Mouse (Mus musculus) forebrain, postnatal 0 days (tissue): Measurements from ENCODE around the gene Brca2. TPM values are rescaled to one million over a fixed set of nuclear protein-coding genes. Genes with fewer than 3 reads are reported as not detected.

Experiments used
- ATAC-seq: fragments of 200-750 bp; cut with Nextera tagmentation; 2 replicates; pipeline ENCODE4 v1.8.0; 2017; ENCODE audit warnings: mild to moderate bottlenecking, moderate library complexity
- DNase-seq: peaks from one replicate; pipeline ENCODE4 v3.0.0-alpha.2; 2015
- H3K27ac ChIP-seq: fragments of 300-500 bp; sonication (generic); 2 replicates; pipeline ENCODE4 v1.5.1; 2014; ENCODE audit warnings: low read depth, mild to moderate bottlenecking, antibody characterized with exemption, low read length, moderate library complexity, mixed read lengths
- H3K27me3 ChIP-seq: fragments of 300-500 bp; sonication (generic); 2 replicates; pipeline ENCODE4 v1.6.1; 2014; ENCODE audit warnings: mild to moderate bottlenecking, low read length, mixed read lengths; ENCODE audit not compliant: insufficient read depth
- H3K36me3 ChIP-seq: fragments of 300-500 bp; sonication (generic); 2 replicates; pipeline ENCODE4 v1.6.1; 2014; ENCODE audit warnings: mild to moderate bottlenecking, moderate library complexity; ENCODE audit not compliant: insufficient read depth
- H3K4me1 ChIP-seq: fragments of 300-500 bp; sonication (generic); 2 replicates; pipeline ENCODE4 v1.6.1; 2014; ENCODE audit warnings: antibody characterized with exemption; ENCODE audit not compliant: insufficient read depth
- H3K4me2 ChIP-seq: fragments of 300-500 bp; sonication (generic); 2 replicates; pipeline ENCODE4 v1.6.1; 2014; ENCODE audit warnings: low read depth, mild to moderate bottlenecking, moderate library complexity
- H3K4me3 ChIP-seq: fragments of 300-500 bp; sonication (generic); 2 replicates; pipeline ENCODE4 v1.5.1; 2014; ENCODE audit warnings: low read depth, low read length, mixed read lengths
- H3K9ac ChIP-seq: fragments of 300-500 bp; sonication (generic); 2 replicates; pipeline ENCODE4 v1.6.1; 2014; ENCODE audit warnings: mild to moderate bottlenecking
- H3K9me3 ChIP-seq: fragments of 300-500 bp; sonication (generic); 2 replicates; pipeline ENCODE4 v1.6.1; 2016; ENCODE audit warnings: low read length
- CTCF ChIP-seq: sonication (generic); IDR thresholded peaks from 2 replicates; pipeline ENCODE4 v1.5.1; 2016; ENCODE audit warnings: antibody characterized with exemption, control low read depth, low read depth
- WGBS: fragments of 180-500 bp; shearing (Covaris S2); extraction: QIAGEN DNeasy Blood & Tissue Kit; methylation state at CpG from one replicate; pipeline ENCODE4 v1.1.7; 2014; 5-methylcytosine and 5-hydroxymethylcytosine counted together
- polyA plus RNA-seq: library from polyadenylated mRNA; unstranded; fragments of >200 nt; fragmentation: Nextera tagmentation; extraction: Ambion mirVana; gene quantifications from 2 replicates; pipeline ENCODE4 v1.2.1, GENCODE M21; 2015
- total RNA-seq: library from RNA; depleted of rRNA; stranded (reverse); fragments of >200 nt; gene quantifications from 2 replicates; pipeline ENCODE4 v1.2.3, GENCODE M21; 2014

The Brca2 gene
- total and polyA plus RNA-seq, 2 experiments from 2014 or later, result 9.7 to 9.8 TPM

DNA sequence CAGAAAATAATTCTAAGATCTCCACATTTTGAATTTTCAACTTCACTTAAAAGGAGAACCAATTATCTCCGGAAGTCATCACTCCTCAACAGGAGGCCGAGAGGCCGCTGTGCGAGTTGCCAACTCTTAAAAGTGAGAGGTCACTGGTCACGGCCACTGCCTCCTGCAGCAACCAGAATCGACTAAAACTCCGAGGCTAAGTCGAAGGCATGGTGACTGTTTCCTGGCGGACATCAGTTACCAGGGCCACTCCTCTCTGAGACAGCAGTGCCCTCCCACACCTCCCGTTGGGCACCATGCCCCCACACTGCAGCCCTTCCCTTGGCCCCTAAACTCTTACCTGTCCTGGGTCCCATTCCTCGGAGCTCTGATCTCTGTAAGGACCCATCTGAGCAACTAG lies 54.4 kb downstream of the Brca2 start:
- Histone ChIP-seq H3K9ac (no peak overlapping the region), H3K4me2 (no peak overlapping the region), H3K9me3 (no peaks in the 10 kb centered on the region), H3K4me1 (no peaks in the 10 kb centered on the region), H3K27ac (no peak overlapping the region), H3K27me3 (no peaks in the 10 kb centered on the region), H3K36me3 (peaks cover 11% of the 10 kb centered on the region), H3K4me3 (no peak overlapping the region)
- no peak for TF ChIP-seq CTCF
- DNase-seq (no peak), ATAC-seq (no peak)
- WGBS, result 87% methylated on average over 11 of the region's 11 CpGs

DNA sequence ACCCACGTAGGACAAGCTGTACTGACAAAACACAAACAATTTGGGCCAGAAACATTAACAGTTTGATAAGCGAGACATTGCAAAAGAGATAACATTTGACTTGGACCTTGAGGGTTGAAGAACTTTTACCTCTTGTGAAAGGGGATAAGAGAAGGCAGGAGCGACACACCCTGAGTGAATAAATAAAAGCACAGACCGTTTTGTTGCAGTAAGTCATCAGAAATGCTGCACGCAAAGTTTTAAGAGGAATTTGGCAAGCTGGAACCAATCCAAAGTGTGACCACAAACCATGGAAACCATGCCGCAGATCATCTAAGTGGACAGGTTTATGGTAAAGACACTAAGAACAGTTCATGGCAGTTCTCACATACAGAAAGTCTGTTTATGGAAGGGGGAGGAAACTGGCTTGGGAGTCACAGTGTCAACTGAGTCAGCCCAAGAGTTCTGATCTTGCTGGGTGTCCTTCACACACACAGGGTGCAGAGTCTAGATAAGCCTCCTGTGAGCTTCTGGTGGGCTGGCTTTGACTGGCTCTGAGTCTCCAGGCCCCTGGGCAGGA lies 56.3 kb downstream of the Brca2 start:
- H3K9ac ChIP-seq, result no peak overlapping the region
- H3K9me3 ChIP-seq, result no peaks in the 10 kb centered on the region
- no peaks in the 10 kb centered on the region for H3K27me3 ChIP-seq
- 84% methylated on average over 6 of the region's 6 CpGs for WGBS
- no peak overlapping the region for H3K4me2 ChIP-seq
- H3K27ac ChIP-seq, result no peak overlapping the region
- H3K36me3 ChIP-seq, result no peaks in the 10 kb centered on the region
- DNase-seq, result no peak
- no peak overlapping the region for H3K4me3 ChIP-seq
- TF ChIP-seq CTCF, result no peak
- no peaks in the 10 kb centered on the region for H3K4me1 ChIP-seq
- no peak for ATAC-seq

DNA sequence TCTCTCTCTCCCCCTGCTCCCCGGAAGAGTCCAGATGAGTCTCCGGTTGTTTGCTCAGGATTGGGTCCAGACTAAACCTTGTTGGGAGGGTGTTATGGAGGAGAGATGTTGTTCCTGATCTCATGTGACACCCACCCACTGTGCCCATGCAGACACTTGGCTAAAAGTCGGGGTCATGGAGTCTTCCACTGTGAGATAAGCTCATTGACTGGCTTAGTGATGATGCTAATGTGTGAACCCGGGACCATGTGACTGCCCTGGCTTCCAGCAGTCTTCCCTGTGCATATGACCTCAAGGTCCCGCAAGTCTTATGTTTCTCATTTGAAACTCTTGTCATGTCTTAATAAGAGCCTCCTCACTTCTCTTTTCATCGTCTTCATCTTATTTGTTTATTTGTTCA lies 58.8 kb downstream of the Brca2 start:
- WGBS, result 82% methylated on average over 6 of the region's 6 CpGs
- Histone ChIP-seq H3K4me1 (no peaks in the 10 kb centered on the region), H3K9ac (no peak overlapping the region), H3K4me2 (no peak overlapping the region), H3K9me3 (no peaks in the 10 kb centered on the region), H3K27me3 (no peaks in the 10 kb centered on the region), H3K27ac (no peak overlapping the region), H3K36me3 (no peaks in the 10 kb centered on the region), H3K4me3 (no peak overlapping the region)
- ATAC-seq (no peak), DNase-seq (no peak)
- TF ChIP-seq CTCF, result no peak

DNA sequence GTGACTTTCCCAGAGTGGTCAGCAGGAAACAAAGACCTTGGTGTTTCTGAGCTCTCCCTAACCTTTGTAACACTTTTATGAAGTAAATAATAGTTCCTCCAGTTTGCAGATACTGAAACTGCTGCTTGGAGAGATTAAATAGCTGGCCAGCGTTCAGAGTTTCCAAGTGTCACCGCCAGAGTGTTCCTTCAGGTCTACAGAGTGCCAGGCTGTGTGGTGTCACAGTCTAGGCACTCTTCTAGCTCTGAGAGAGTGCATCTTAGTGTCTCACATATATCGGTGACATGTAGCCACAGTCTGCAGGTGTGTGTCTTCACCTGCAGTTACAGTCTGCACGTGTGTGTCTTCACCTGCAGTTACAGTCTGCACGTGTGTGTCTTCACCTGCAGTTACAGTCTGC lies 60.8 kb downstream of the Brca2 start:
- no peaks in the 10 kb centered on the region for H3K27me3 ChIP-seq
- H3K9ac ChIP-seq, result no peak overlapping the region
- no peak for TF ChIP-seq CTCF
- no peak overlapping the region for H3K4me3 ChIP-seq
- H3K9me3 ChIP-seq, result no peaks in the 10 kb centered on the region
- WGBS, result 77% methylated on average over 5 of the region's 5 CpGs
- no peak for ATAC-seq
- H3K27ac ChIP-seq, result no peak overlapping the region
- H3K4me2 ChIP-seq, result no peak overlapping the region
- no peak for DNase-seq
- H3K36me3 ChIP-seq, result no peaks in the 10 kb centered on the region
- no peaks in the 10 kb centered on the region for H3K4me1 ChIP-seq

DNA sequence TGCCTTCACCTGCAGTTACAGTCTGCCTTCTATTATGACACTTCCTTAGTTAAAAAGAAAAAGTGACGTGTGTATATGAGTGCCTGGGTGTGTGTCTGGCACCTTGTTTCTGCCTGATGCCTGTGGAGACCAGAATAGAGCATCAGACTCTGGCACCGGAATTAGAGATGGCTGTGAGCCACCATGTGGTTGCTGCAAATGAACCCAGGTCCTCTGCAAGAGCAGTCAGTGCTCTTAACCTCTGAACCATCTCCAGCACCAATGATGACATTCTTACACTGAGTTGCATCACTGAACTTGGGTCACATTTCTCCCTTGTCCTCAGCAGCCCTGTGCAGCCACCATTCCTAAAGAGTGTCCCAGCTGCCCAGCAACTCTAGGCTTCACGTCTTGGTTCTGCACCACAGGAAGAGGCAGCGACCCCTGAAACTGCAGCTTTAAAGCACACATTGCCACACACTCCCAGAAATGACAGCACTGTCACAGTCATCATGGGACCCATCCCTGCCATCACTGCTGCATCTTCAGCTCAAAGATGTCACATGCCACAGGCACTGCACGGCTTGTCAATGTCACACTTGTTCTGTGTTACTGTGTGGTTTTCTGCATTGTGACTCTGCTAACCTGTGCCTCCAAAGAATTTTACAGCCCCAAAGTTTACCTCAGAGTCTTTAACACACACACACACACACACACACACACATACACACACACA lies 61.3 kb downstream of the Brca2 start:
- H3K36me3 ChIP-seq, result no peaks in the 10 kb centered on the region
- no peak overlapping the region for H3K9ac ChIP-seq
- TF ChIP-seq CTCF, result no peak
- ATAC-seq (peak; percentile 53), DNase-seq (no peak)
- H3K27ac ChIP-seq, result no peak overlapping the region
- H3K4me1 ChIP-seq, result no peaks in the 10 kb centered on the region
- WGBS, result 65% methylated on average over 5 of the region's 5 CpGs
- no peak overlapping the region for H3K4me2 ChIP-seq
- H3K9me3 ChIP-seq, result no peaks in the 10 kb centered on the region
- no peak overlapping the region for H3K4me3 ChIP-seq
- no peaks in the 10 kb centered on the region for H3K27me3 ChIP-seq

DNA sequence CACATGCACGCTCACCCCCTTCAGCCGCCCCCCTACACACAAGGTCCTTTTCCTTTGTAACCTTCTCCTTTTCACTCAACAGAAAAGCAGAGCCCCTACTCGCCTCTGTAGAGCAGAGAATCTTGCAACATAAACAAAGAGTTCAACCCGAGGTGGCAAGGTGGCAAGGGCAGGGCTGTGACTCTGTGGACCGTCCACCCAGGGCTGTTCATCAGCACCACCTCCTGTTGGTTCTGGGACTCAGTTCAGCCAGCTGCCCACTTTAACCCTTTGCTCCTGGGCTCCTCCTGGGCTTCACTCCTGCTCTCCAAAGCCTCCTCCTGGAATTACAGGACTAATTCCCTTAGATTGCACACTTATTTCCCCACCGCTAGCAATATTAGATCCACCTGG lies 61.9 kb downstream of the Brca2 start:
- Histone ChIP-seq H3K9me3 (no peaks in the 10 kb centered on the region), H3K4me3 (no peak overlapping the region), H3K4me2 (no peak overlapping the region), H3K36me3 (no peaks in the 10 kb centered on the region), H3K27ac (no peak overlapping the region), H3K9ac (no peak overlapping the region), H3K27me3 (no peaks in the 10 kb centered on the region), H3K4me1 (no peaks in the 10 kb centered on the region)
- DNase-seq (no peak), ATAC-seq (no peak)
- TF ChIP-seq CTCF, result no peak
- WGBS, result 48% methylated on average over 6 of the region's 6 CpGs

DNA sequence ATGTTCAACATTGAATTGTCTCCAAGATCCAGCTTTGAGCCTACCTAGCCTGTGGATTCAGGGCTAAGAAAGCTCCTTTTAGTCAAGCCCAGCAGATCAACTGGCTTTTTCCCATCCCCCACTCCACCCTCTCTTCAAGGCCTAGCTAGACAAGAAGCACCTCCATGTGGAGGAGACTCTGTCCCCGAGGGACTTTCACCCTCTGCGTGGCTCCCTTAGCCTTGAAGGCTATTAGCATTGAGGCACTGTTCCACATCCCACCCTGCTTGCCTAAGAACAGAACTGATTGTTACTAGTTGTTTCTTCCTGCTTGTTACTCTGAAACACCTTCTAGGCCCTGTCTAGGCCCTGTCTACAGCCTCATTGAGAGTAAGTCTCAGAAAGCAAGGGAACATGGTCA lies 67.5 kb downstream of the Brca2 start:
- ATAC-seq, result no peak
- H3K9me3 ChIP-seq, result no peaks in the 10 kb centered on the region
- no peak for TF ChIP-seq CTCF
- WGBS, result 70% methylated on average over 2 of the region's 2 CpGs
- H3K27ac ChIP-seq, result no peak overlapping the region
- H3K4me2 ChIP-seq, result no peak overlapping the region
- no peaks in the 10 kb centered on the region; the same call in 1 of the 2 replicates for H3K36me3 ChIP-seq
- no peaks in the 10 kb centered on the region for H3K27me3 ChIP-seq
- no peak overlapping the region for H3K9ac ChIP-seq
- no peak for DNase-seq
- H3K4me1 ChIP-seq, result no peaks in the 10 kb centered on the region; the same call in 1 of the 2 replicates
- no peak overlapping the region for H3K4me3 ChIP-seq
